Mouse (Mus musculus) MEL (cell line): Measurements from ENCODE around the gene Nfasc.

Experiments
- EP300 ChIP-seq, 2 experiments: IDR thresholded peaks; 2 replicates each; pipeline ENCODE4 v1.6.1; 2011; ENCODE audit warnings: improper control_type of control experiment in 2 of 2, low read length in 2 of 2, low read depth in 1 of 2, mild to moderate bottlenecking in 1 of 2
- GATA1 ChIP-seq: IDR thresholded peaks from 2 replicates; pipeline ENCODE4 v1.6.1; 2011; ENCODE audit warnings: low read depth, low read length, improper control_type of control experiment
- JUND ChIP-seq: IDR thresholded peaks from 2 replicates; pipeline ENCODE4 v1.6.1; 2011; ENCODE audit warnings: low read depth, mild to moderate bottlenecking, improper control_type of control experiment, low read length
- MYC ChIP-seq: IDR thresholded peaks from 2 replicates; pipeline ENCODE4 v1.6.1; 2011; ENCODE audit warnings: low read depth, mild to moderate bottlenecking, low read length, improper control_type of control experiment, moderate library complexity
- POLR2A ChIP-seq, 2 experiments: IDR thresholded peaks; 2 replicates each; pipeline ENCODE4 v1.6.1; 2011 to 2012; ENCODE audit warnings: low read length in 2 of 2, mild to moderate bottlenecking in 2 of 2, control low read depth in 1 of 2, improper control_type of control experiment in 1 of 2, low read depth in 1 of 2, moderate library complexity in 1 of 2; ENCODE audit not compliant: control insufficient read depth in 1 of 2, insufficient read depth in 1 of 2, poor library complexity in 1 of 2
- POLR2AphosphoS5 ChIP-seq: IDR thresholded peaks from 2 replicates; pipeline ENCODE4 v1.6.1; 2012; ENCODE audit warnings: low read depth, borderline replicate concordance, mild to moderate bottlenecking, inconsistent platforms, low read length, moderate library complexity, mixed read lengths
- TBP ChIP-seq: IDR thresholded peaks from 2 replicates; pipeline ENCODE4 v1.8.0; 2011; ENCODE audit warnings: low read depth, low read length, improper control_type of control experiment
- UBTF ChIP-seq: IDR thresholded peaks from 2 replicates; pipeline ENCODE4 v1.6.1; 2012; ENCODE audit warnings: low read depth, mild to moderate bottlenecking, inconsistent platforms, low read length, improper control_type of control experiment, moderate library complexity, borderline replicate concordance; ENCODE audit not compliant: insufficient read depth

DNA sequence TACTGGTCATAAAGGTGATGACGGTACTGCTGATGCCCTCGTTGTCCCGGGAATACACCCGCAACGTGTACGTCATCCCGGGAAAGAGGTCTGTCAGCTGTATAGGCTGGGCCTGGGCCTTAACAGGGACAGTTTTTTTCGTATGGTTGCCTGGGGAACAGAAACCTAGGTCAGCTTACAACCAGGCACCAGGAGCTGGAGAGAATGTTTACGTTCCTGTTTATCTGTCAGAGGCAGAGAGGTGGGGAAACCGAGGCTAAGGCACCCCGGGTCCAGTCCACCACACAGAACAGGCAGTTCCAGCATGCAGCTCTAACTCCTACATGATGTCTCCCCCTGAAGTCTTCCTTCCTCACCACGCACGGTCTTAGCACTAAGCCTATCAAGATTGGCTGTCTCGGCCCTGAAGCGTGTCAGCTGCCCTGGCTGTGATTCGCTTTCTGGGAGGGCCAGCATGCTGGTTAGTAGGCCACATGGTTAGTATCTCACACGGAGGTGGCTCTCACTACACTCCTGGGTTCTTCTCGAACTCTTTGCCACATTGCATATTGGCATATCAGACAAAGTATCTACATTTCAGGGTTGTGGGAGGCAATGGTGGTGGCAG is 158.5 kb downstream of the Nfasc start:
- TF ChIP-seq POLR2AphosphoS5 (no peak), POLR2A (IDR thresholded peaks at IDR 0.05; ENCODE audit: control insufficient read depth in 1 of 2, insufficient read depth in 1 of 2, low read depth in 1 of 2, low read length in 2 of 2, poor library complexity in 1 of 2) (no peak), UBTF (no peak), MYC (no peak), TBP (no peak), GATA1 (no peak), EP300 (IDR thresholded peaks at IDR 0.05; ENCODE audit: low read depth in 1 of 2, low read length in 2 of 2) (no peak), JUND (no peak)
